Mouse (Mus musculus) frontal cortex, postnatal 10 days (tissue): ENCODE measurements around the gene Tcea3.

ENCODE experiments used
- DNase-seq, 2 experiments: peaks; one replicate each; pipeline ENCODE4 v3.0.0; 2022; ENCODE audit warnings: low spot score in 2 of 2, mixed read lengths in 1 of 2

Tcea3 gene

DNA sequence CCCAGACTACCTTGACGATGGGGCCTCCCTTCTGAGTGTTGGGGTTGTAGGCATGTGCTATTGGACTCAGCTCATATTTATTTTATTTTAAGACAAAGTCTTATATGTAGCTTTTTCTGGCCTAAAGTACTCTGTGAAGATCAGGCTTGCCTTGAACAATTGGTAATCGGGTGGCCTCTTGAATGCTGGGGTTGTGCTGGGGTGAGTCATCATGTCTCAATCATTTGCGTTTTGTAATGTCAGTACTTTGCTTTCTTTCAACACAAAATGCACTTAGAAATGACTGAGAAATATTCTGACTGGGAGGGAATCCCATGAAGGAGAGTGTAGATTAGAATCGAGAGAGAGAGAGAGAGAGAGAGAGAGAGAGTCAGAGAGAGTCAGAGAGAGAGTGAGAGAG is 72.5 kb downstream of the Tcea3 start:
- DNase-seq, result no peak

- no peak for DNase-seq
Observed at GRCm38 (mm10) chr4:136324226-136324625, 76.7 kb downstream of the Tcea3 start.
